Mouse (Mus musculus): ENCODE results near the gene Sez6. TPM values are rescaled to one million over a fixed set of nuclear protein-coding genes. Genes with fewer than 3 reads are reported as not detected.

The Sez6 gene
- polyA plus RNA-seq, 1 experiment from 2014 or later, result 145 TPM

- Histone ChIP-seq H3K9me3 (ENCODE audit: control insufficient read depth, low read length) (no peaks in the 10 kb centered on the region), H3K4me3 (ENCODE audit: low read depth, low read length) (no peak overlapping the region), H3K36me3 (ENCODE audit: control insufficient read depth, insufficient read depth, low read length) (no peaks in the 10 kb centered on the region), H3K4me2 (ENCODE audit: low read depth, low read length) (no peak overlapping the region), H3K4me1 (ENCODE audit: control insufficient read depth, insufficient read depth, low read length) (peaks cover 18% of the 10 kb centered on the region), H3K9ac (replicated peaks; ENCODE audit: low read depth, low read length) (no peak overlapping the region), H3K27ac (ENCODE audit: low read depth, low read length) (no peak overlapping the region; the same call in 1 of the 2 replicates), H3K27me3 (ENCODE audit: control insufficient read depth, insufficient read depth, low read length) (no peaks in the 10 kb centered on the region; the same call in 1 of the 2 replicates)
- ATAC-seq (ENCODE audit: low read depth), result no peak
- whole genome bisulfite sequencing, result 60% methylated on average over 5 of the region's 5 CpGs
Measured at GRCm38 (mm10) chr11:77901366-77901765, 29.2 kb upstream of the Sez6 start.

GRCm38 (mm10) chr11:77901775-77902355 is 28.7 kb upstream of the Sez6 start:
- Histone ChIP-seq H3K9me3 (ENCODE audit: control insufficient read depth, low read length) (no peaks in the 10 kb centered on the region), H3K9ac (replicated peaks; ENCODE audit: low read depth, low read length) (no peak overlapping the region), H3K27me3 (ENCODE audit: control insufficient read depth, insufficient read depth, low read length) (no peaks in the 10 kb centered on the region; the same call in 1 of the 2 replicates), H3K4me1 (ENCODE audit: control insufficient read depth, insufficient read depth, low read length) (peaks cover 13% of the 10 kb centered on the region), H3K4me2 (ENCODE audit: low read depth, low read length) (no peak overlapping the region), H3K36me3 (ENCODE audit: control insufficient read depth, insufficient read depth, low read length) (no peaks in the 10 kb centered on the region), H3K27ac (ENCODE audit: low read depth, low read length) (no peak overlapping the region; the same call in 1 of the 2 replicates), H3K4me3 (ENCODE audit: low read depth, low read length) (no peak overlapping the region)
- 39% methylated on average over 8 of the region's 8 CpGs for WGBS
- no peak; the same call in 1 of the 2 replicates for ATAC-seq (ENCODE audit: low read depth)

- H3K4me1 ChIP-seq (ENCODE audit: control insufficient read depth, insufficient read depth, low read length), result no peaks in the 10 kb centered on the region; the same call in none of the 2 replicates
Measured at GRCm38 (mm10) chr11:77903761-77904160, 26.8 kb upstream of the Sez6 start.

DNA sequence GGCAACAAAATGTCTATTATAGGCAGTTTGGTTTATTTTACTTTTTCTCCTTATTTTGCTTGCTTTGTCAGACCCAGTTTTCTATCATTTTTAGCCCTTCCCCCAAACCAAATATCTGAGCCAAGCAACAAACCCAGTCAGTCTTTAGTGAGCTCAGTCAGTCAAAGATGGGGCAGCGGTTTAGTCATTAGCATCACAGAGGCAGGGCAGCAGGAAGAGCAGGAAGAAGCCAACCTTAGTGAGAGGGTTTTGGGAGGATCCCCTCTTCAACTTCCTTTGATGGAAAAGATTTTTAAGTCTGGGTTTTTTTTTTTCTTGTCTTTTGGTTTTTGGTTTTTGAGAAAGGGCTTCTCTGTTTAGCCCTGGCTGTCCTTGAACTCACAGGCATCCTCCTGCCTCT is 25.9 kb upstream of the Sez6 start:
- Histone ChIP-seq H3K4me2 (ENCODE audit: low read depth, low read length) (no peak overlapping the region), H3K9me3 (ENCODE audit: control insufficient read depth, low read length) (no peaks in the 10 kb centered on the region), H3K36me3 (ENCODE audit: control insufficient read depth, insufficient read depth, low read length) (no peaks in the 10 kb centered on the region), H3K9ac (replicated peaks; ENCODE audit: low read depth, low read length) (no peak overlapping the region), H3K4me1 (ENCODE audit: control insufficient read depth, insufficient read depth, low read length) (no peaks in the 10 kb centered on the region; the same call in none of the 2 replicates), H3K4me3 (ENCODE audit: low read depth, low read length) (no peak overlapping the region), H3K27me3 (ENCODE audit: control insufficient read depth, insufficient read depth, low read length) (no peaks in the 10 kb centered on the region), H3K27ac (ENCODE audit: low read depth, low read length) (no peak overlapping the region)
- 30% methylated on average over 1 of the region's 1 CpGs for WGBS
- ATAC-seq (ENCODE audit: low read depth), result no peak

More at GRCm38 (mm10) chr11:77903761-77904160, 26.8 kb upstream of the Sez6 start:
- no peaks in the 10 kb centered on the region for H3K27me3 ChIP-seq (ENCODE audit: control insufficient read depth, insufficient read depth, low read length)
- ATAC-seq (ENCODE audit: low read depth), result no peak
- H3K9me3 ChIP-seq (ENCODE audit: control insufficient read depth, low read length), result no peaks in the 10 kb centered on the region
- no peak overlapping the region for H3K4me3 ChIP-seq (ENCODE audit: low read depth, low read length)
- WGBS, result 38% methylated on average over 3 of the region's 3 CpGs
- H3K36me3 ChIP-seq (ENCODE audit: control insufficient read depth, insufficient read depth, low read length), result no peaks in the 10 kb centered on the region
- H3K4me2 ChIP-seq (ENCODE audit: low read depth, low read length), result no peak overlapping the region
- H3K27ac ChIP-seq (ENCODE audit: low read depth, low read length), result peak overlapping the region; percentile 30; the same call in 1 of the 2 replicates
- no peak overlapping the region for H3K9ac ChIP-seq (replicated peaks; ENCODE audit: low read depth, low read length)

- 38% methylated on average over 19 of the region's 19 CpGs for WGBS
- no peaks in the 10 kb centered on the region for H3K9me3 ChIP-seq (ENCODE audit: control insufficient read depth, low read length)
- no peak overlapping the region for H3K4me3 ChIP-seq (ENCODE audit: low read depth, low read length)
- no peaks in the 10 kb centered on the region for H3K36me3 ChIP-seq (ENCODE audit: control insufficient read depth, insufficient read depth, low read length)
- H3K4me2 ChIP-seq (ENCODE audit: low read depth, low read length), result no peak overlapping the region; the same call in 1 of the 2 replicates
- no peaks in the 10 kb centered on the region for H3K27me3 ChIP-seq (ENCODE audit: control insufficient read depth, insufficient read depth, low read length)
- no peaks in the 10 kb centered on the region; the same call in none of the 2 replicates for H3K4me1 ChIP-seq (ENCODE audit: control insufficient read depth, insufficient read depth, low read length)
- peak overlapping the region; percentile 63; the same call in 1 of the 2 replicates for H3K27ac ChIP-seq (ENCODE audit: low read depth, low read length)
- ATAC-seq (ENCODE audit: low read depth), result no peak
- no peak overlapping the region for H3K9ac ChIP-seq (replicated peaks; ENCODE audit: low read depth, low read length)
Measured at GRCm38 (mm10) chr11:77906097-77906687, 24.4 kb upstream of the Sez6 start.

DNA sequence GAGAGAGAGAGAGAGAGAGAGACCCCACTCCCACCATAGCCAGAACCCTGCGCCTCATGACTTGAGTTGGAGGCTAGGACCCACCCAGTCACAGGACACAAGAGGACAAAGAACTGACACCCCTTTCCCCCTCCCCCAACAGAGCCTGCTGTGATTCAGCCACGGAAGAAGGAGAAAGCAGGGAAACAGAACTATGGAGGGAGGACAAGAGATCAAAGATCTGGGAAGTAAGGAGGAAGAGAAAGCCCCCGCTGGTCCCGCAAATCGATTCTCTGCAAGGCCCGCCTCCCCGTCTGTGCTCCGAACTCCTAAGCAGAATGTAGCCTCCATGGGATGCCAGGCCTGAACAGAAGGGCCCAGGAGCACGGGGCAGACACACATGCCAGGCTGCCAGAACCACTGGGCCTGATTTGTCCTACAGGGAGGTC is 23.8 kb upstream of the Sez6 start:
- peak overlapping the region; percentile 60; the same call in 1 of the 2 replicates for H3K27ac ChIP-seq (ENCODE audit: low read depth, low read length)
- no peak overlapping the region for H3K4me3 ChIP-seq (ENCODE audit: low read depth, low read length)
- ATAC-seq (ENCODE audit: low read depth), result no peak
- no peak overlapping the region for H3K9ac ChIP-seq (replicated peaks; ENCODE audit: low read depth, low read length)
- no peaks in the 10 kb centered on the region; the same call in none of the 2 replicates for H3K4me1 ChIP-seq (ENCODE audit: control insufficient read depth, insufficient read depth, low read length)
- H3K9me3 ChIP-seq (ENCODE audit: control insufficient read depth, low read length), result no peaks in the 10 kb centered on the region
- H3K4me2 ChIP-seq (ENCODE audit: low read depth, low read length), result no peak overlapping the region; the same call in 1 of the 2 replicates
- WGBS, result 6% methylated on average over 9 of the region's 9 CpGs
- H3K27me3 ChIP-seq (ENCODE audit: control insufficient read depth, insufficient read depth, low read length), result no peaks in the 10 kb centered on the region
- no peaks in the 10 kb centered on the region for H3K36me3 ChIP-seq (ENCODE audit: control insufficient read depth, insufficient read depth, low read length)

GRCm38 (mm10) chr11:77908468-77908867 is 22.1 kb upstream of the Sez6 start:
- Histone ChIP-seq H3K4me1 (ENCODE audit: control insufficient read depth, insufficient read depth, low read length) (no peaks in the 10 kb centered on the region; the same call in none of the 2 replicates), H3K27me3 (ENCODE audit: control insufficient read depth, insufficient read depth, low read length) (peaks cover 6% of the 10 kb centered on the region), H3K9ac (replicated peaks; ENCODE audit: low read depth, low read length) (no peak overlapping the region), H3K27ac (ENCODE audit: low read depth, low read length) (no peak overlapping the region), H3K4me3 (ENCODE audit: low read depth, low read length) (no peak overlapping the region), H3K9me3 (ENCODE audit: control insufficient read depth, low read length) (no peaks in the 10 kb centered on the region), H3K36me3 (ENCODE audit: control insufficient read depth, insufficient read depth, low read length) (no peaks in the 10 kb centered on the region), H3K4me2 (ENCODE audit: low read depth, low read length) (no peak overlapping the region)
- 91% methylated on average over 4 of the region's 4 CpGs for WGBS
- no peak for ATAC-seq (ENCODE audit: low read depth)

GRCm38 (mm10) chr11:77909376-77909775 is 21.2 kb upstream of the Sez6 start:
- Histone ChIP-seq H3K4me1 (ENCODE audit: control insufficient read depth, insufficient read depth, low read length) (peaks cover 2% of the 10 kb centered on the region; the same call in 1 of the 2 replicates), H3K9ac (replicated peaks; ENCODE audit: low read depth, low read length) (no peak overlapping the region; the same call in 1 of the 2 replicates), H3K36me3 (ENCODE audit: control insufficient read depth, insufficient read depth, low read length) (no peaks in the 10 kb centered on the region), H3K27ac (ENCODE audit: low read depth, low read length) (no peak overlapping the region), H3K27me3 (ENCODE audit: control insufficient read depth, insufficient read depth, low read length) (peaks cover 6% of the 10 kb centered on the region), H3K9me3 (ENCODE audit: control insufficient read depth, low read length) (no peaks in the 10 kb centered on the region), H3K4me2 (ENCODE audit: low read depth, low read length) (no peak overlapping the region), H3K4me3 (ENCODE audit: low read depth, low read length) (no peak overlapping the region)
- ATAC-seq (ENCODE audit: low read depth), result no peak
- 30% methylated on average over 5 of the region's 5 CpGs for WGBS

DNA sequence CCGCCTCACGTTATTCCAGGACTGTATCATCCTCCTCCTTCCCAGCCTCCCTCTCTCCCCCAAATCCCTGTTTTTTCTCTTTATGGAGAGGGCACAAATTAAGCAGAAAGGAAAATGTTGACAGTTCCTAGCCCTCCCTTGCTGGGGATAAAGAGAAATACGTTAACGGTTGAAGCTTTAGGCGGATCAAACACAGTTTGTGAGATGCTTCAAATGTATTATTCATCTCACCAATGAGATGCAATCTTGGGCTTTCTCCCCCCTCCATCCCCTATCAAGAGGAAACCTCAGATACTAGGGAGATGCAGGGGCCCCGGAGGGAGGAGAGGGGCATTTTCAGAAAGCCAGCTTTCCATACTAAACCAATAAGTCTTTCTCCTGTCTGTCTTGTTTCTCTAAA is 20.8 kb upstream of the Sez6 start:
- Histone ChIP-seq H3K9me3 (ENCODE audit: control insufficient read depth, low read length) (no peaks in the 10 kb centered on the region), H3K9ac (replicated peaks; ENCODE audit: low read depth, low read length) (no peak overlapping the region; the same call in 1 of the 2 replicates), H3K36me3 (ENCODE audit: control insufficient read depth, insufficient read depth, low read length) (no peaks in the 10 kb centered on the region), H3K4me3 (ENCODE audit: low read depth, low read length) (no peak overlapping the region), H3K27ac (ENCODE audit: low read depth, low read length) (no peak overlapping the region), H3K4me2 (ENCODE audit: low read depth, low read length) (no peak overlapping the region), H3K27me3 (ENCODE audit: control insufficient read depth, insufficient read depth, low read length) (peaks cover 6% of the 10 kb centered on the region), H3K4me1 (ENCODE audit: control insufficient read depth, insufficient read depth, low read length) (peaks cover 6% of the 10 kb centered on the region; the same call in 1 of the 2 replicates)
- ATAC-seq (ENCODE audit: low read depth), result no peak
- 33% methylated on average over 6 of the region's 6 CpGs for WGBS

All from neural tube, embryonic 14.5 days (tissue).